Mouse (Mus musculus) hindbrain, embryonic 13.5 days (tissue): ENCODE data around the gene Sox6. TPM values are rescaled to one million over a fixed set of nuclear protein-coding genes. Genes with fewer than 3 reads are reported as not detected.

Source experiments
- ATAC-seq: fragments of 200-750 bp; cut with Nextera tagmentation; 2 replicates; pipeline ENCODE4 v1.8.0; 2017; ENCODE audit warnings: moderate TSS enrichment; ENCODE audit not compliant: low FRiP score
- H3K27ac ChIP-seq: fragments of 300-500 bp; sonication (generic); 2 replicates; pipeline ENCODE4 v1.5.1; 2015; ENCODE audit warnings: inconsistent platforms, mild to moderate bottlenecking, moderate library complexity
- H3K27me3 ChIP-seq: fragments of 300-500 bp; sonication (generic); 2 replicates; pipeline ENCODE4 v1.6.1; 2015; ENCODE audit warnings: mild to moderate bottlenecking, inconsistent platforms
- H3K36me3 ChIP-seq: fragments of 300-500 bp; sonication (generic); 2 replicates; pipeline ENCODE4 v1.6.1; 2015; ENCODE audit warnings: mild to moderate bottlenecking, inconsistent platforms
- H3K4me1 ChIP-seq: fragments of 300-500 bp; sonication (generic); replicated peaks from 2 replicates; pipeline ENCODE4 v1.6.1; 2015; ENCODE audit warnings: inconsistent platforms
- H3K4me2 ChIP-seq: fragments of 300-500 bp; sonication (generic); 2 replicates; pipeline ENCODE4 v1.6.1; 2015; ENCODE audit warnings: inconsistent platforms, mild to moderate bottlenecking, moderate library complexity
- H3K4me3 ChIP-seq: fragments of 300-500 bp; sonication (generic); 2 replicates; pipeline ENCODE4 v1.5.1; 2015; ENCODE audit warnings: mild to moderate bottlenecking, inconsistent platforms
- H3K9ac ChIP-seq: fragments of 300-500 bp; sonication (generic); 2 replicates; pipeline ENCODE4 v1.6.1; 2015; ENCODE audit warnings: mild to moderate bottlenecking, inconsistent platforms
- H3K9me3 ChIP-seq: fragments of 300-500 bp; sonication (generic); 2 replicates; pipeline ENCODE4 v1.6.1; 2016; ENCODE audit warnings: inconsistent platforms
- WGBS: fragments of 180-500 bp; shearing (Covaris S2); methylation state at CpG from one replicate; pipeline ENCODE4 v1.1.7; 2015; 5-methylcytosine and 5-hydroxymethylcytosine counted together
- polyA plus RNA-seq: library from polyadenylated mRNA; unstranded; fragments of >200 nt; fragmentation: Nextera tagmentation; extraction: Ambion mirVana; gene quantifications from 2 replicates; pipeline ENCODE4 v1.2.1, GENCODE M21; 2015

Sox6 gene
- polyA plus RNA-seq, 1 experiment from 2014 or later: 42.1 TPM

DNA sequence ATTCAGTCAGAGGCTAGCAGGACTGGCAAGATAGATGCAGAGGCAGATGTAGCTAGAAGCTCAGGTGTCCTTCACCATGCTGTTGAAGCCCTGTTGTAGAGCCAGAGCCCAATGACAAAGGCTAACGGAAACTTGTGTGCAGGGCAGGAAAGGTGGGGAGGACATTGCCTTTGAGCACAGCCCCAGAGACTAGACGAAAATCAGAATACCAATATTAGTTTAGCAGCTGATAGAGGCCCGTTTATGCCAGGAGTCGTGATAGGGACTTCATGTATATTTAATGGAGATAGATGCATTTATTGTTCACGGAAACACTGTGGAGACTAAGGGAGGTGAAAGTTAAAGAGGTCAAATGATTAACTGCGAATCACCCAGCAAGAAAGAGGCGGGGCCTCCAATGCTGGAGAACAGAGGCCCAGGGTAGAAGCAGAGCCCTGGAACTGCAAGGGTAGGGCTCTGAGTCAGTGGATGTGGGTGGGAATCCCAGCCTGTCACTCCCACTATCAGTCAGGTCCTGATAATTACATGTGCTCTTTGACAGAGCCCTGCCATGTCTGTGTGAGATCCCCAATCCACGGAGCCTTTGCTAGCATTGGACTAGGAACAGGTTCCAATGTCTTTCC is 590.1 kb downstream of the Sox6 start:
- Histone ChIP-seq H3K36me3 (no peaks in the 10 kb centered on the region), H3K4me1 (peaks cover 23% of the 10 kb centered on the region), H3K9ac (no peak overlapping the region), H3K9me3 (no peaks in the 10 kb centered on the region), H3K4me2 (no peak overlapping the region), H3K27ac (no peak overlapping the region), H3K4me3 (no peak overlapping the region), H3K27me3 (peaks cover 6% of the 10 kb centered on the region; the same call in 1 of the 2 replicates)
- ATAC-seq: no peak
- WGBS: 56% methylated on average over 8 of the region's 8 CpGs

DNA sequence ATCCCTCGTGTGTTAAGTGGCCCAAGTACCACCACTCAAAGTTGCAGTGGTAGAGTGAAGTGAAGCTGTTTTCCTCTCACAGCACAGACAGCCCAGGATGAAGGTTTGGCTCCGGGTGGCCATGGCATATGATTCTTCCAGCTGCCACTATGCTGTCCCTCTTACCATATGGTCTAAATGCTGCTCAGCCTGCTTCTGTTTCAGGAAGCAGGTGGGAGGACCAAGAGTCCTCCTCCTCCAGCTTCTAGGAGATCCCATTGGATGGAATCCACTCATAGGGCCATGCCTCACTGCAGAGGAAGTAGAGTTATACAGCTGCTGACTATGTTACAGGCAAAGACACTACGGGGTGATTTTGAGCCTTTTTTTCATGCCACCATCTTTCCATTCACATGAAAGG is 591.5 kb downstream of the Sox6 start:
- H3K9ac ChIP-seq: no peak overlapping the region
- no peak overlapping the region for H3K27ac ChIP-seq
- WGBS: 73% methylated on average over 3 of the region's 3 CpGs
- no peak overlapping the region for H3K4me3 ChIP-seq
- ATAC-seq: no peak
- no peaks in the 10 kb centered on the region for H3K9me3 ChIP-seq
- peaks cover 17% of the 10 kb centered on the region for H3K4me1 ChIP-seq
- H3K4me2 ChIP-seq: no peak overlapping the region
- no peaks in the 10 kb centered on the region for H3K36me3 ChIP-seq
- peaks cover 3% of the 10 kb centered on the region; the same call in 1 of the 2 replicates for H3K27me3 ChIP-seq

DNA sequence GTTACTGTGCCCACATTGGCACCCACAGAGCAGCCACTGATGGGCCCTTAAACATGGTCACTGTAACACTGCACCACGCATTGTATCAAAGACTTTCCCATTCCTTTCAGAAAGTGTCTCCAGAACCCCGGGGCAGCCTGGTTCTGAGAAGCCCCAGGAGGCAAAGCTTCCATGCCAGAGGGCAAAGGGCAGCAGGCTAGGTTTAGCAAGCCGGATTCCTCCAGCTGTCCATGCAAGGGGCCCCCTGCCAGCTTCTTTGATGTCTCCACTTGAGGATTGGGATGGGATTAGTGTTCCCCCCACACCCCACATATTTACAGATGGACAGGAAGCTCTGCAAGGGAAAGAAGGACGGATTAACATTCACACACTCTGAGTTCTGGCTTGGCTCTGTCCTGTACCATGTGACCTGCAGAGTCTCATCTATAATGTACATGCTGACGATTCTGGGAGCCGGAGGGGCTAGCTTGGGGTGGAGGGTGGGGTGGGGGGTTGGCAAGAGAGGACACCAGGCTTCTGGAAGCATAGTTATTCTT is 592.0 kb downstream of the Sox6 start:
- H3K36me3 ChIP-seq: no peaks in the 10 kb centered on the region
- H3K4me2 ChIP-seq: no peak overlapping the region
- no peak for ATAC-seq
- H3K27ac ChIP-seq: no peak overlapping the region
- no peak overlapping the region for H3K9ac ChIP-seq
- no peaks in the 10 kb centered on the region for H3K9me3 ChIP-seq
- no peak overlapping the region for H3K4me3 ChIP-seq
- H3K4me1 ChIP-seq: peaks cover 17% of the 10 kb centered on the region
- H3K27me3 ChIP-seq: peaks cover 3% of the 10 kb centered on the region; the same call in 1 of the 2 replicates
- WGBS: 31% methylated on average over 6 of the region's 6 CpGs

DNA sequence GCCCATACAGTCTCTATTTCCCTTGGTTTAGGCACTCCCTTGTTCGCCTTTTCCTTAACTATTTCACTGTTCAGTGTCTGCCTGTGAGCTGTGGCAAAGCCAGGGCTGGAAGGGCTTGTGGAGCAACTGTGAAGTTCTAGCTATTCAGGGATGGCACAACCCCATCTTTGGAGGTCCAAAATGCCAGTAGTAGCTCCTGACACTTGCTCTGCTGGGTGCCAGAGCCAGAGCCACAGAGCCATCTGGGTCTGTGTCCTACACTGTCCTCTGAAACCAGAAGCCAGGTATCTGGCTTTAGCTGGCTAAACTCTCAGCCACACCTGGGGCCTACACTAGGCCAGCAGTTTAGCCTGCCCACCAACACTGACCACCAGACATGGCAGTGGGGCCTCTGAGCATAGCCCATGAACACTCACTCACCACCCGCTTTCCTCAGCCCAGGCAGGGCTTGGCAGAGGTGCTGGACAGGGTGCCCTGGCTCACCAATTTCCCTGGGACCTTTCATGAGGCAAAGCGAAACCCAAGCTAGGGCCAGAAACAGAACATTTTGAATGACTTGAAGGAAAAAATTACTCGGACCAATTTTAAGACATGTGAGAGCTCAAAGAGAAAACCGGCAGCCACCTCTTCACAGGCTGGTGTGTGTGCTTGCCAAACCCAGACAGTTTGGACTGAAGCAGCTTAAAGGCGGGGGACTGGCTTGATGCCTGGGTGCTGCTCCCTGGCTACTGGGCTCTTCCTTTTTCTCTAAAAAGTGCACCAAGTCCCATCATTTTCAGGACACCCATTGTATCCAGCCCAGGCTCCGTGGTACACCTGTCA is 612.2 kb downstream of the Sox6 start:
- H3K27ac ChIP-seq: no peak overlapping the region
- no peak overlapping the region for H3K4me2 ChIP-seq
- no peaks in the 10 kb centered on the region; the same call in 1 of the 2 replicates for H3K27me3 ChIP-seq
- no peaks in the 10 kb centered on the region for H3K4me1 ChIP-seq
- H3K4me3 ChIP-seq: no peak overlapping the region
- H3K36me3 ChIP-seq: no peaks in the 10 kb centered on the region
- ATAC-seq: no peak
- 90% methylated on average over 7 of the region's 7 CpGs for WGBS
- H3K9ac ChIP-seq: no peak overlapping the region
- no peaks in the 10 kb centered on the region for H3K9me3 ChIP-seq

DNA sequence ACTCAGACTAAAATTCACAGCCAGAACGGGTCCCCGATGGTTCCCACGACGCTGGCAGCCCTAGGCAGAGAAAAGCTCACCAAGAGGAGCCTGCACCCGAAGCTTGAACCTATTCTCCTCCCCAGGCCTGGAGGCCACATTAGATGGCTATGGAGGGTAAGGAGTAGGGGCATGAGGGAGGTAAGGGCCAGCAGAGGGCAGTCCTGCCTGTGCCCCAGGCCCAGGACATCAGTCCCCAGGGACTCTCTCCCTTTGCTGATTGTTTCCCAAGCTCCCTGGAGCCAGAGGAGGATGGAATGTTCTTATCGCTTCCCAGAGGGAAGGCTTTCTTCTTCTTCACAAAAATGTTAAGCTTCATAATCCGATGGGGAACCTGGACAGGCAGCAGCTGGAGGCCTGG is 615.8 kb downstream of the Sox6 start:
- ATAC-seq: no peak
- H3K27ac ChIP-seq: no peak overlapping the region
- H3K27me3 ChIP-seq: no peaks in the 10 kb centered on the region; the same call in 1 of the 2 replicates
- no peaks in the 10 kb centered on the region for H3K4me1 ChIP-seq
- 76% methylated on average over 7 of the region's 7 CpGs for WGBS
- H3K9me3 ChIP-seq: no peaks in the 10 kb centered on the region
- H3K36me3 ChIP-seq: no peaks in the 10 kb centered on the region
- no peak overlapping the region for H3K9ac ChIP-seq
- no peak overlapping the region for H3K4me2 ChIP-seq
- no peak overlapping the region for H3K4me3 ChIP-seq

DNA sequence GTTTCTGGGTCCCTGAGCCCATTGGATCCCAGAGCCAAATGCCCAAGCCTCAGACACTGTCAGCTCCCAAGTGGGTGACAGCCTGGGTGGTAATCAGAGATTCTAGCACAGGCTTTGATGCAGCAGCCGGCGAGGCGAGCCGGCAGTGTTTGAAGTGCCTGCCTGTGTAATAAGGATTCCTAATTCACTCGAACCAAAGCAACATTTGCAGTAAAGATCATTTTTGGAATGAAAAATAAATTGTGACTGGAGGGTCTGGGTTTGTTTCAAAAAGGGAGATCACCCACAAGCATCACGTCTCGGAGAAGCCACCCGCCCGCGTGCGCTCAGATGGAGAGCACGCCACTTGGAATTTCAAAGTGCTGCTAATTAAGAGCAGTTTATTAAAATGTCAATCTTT is 617.6 kb downstream of the Sox6 start:
- Histone ChIP-seq H3K4me1 (no peaks in the 10 kb centered on the region), H3K4me3 (no peak overlapping the region), H3K36me3 (no peaks in the 10 kb centered on the region), H3K4me2 (no peak overlapping the region), H3K9me3 (no peaks in the 10 kb centered on the region), H3K9ac (no peak overlapping the region), H3K27ac (no peak overlapping the region), H3K27me3 (no peaks in the 10 kb centered on the region; the same call in none of the 2 replicates)
- WGBS: 64% methylated on average over 12 of the region's 12 CpGs
- no peak for ATAC-seq

Other genes starting within 250 kb of the Sox6 start
- 311 and 322 TPM in 2 replicates for gene 1110004F10Rik, start 601 bp upstream of the Sox6 start, polyA plus RNA-seq
- gene Gm4353, start 45.8 kb upstream of the Sox6 start, polyA plus RNA-seq: 0.60 and 1.2 TPM in 2 replicates